Mouse (Mus musculus) urinary bladder, postnatal 4 days (tissue): ENCODE data around the gene Prrc2a.

Experiments
- DNase-seq, 2 experiments: peaks; one replicate each; pipeline ENCODE4 v3.0.0; 2021 to 2022; ENCODE audit warnings: low spot score in 2 of 2

Prrc2a gene

GRCm38 (mm10) chr17:35104079-35104478 lies 60.6 kb downstream of the Prrc2a start:
- DNase-seq: no peak

DNA sequence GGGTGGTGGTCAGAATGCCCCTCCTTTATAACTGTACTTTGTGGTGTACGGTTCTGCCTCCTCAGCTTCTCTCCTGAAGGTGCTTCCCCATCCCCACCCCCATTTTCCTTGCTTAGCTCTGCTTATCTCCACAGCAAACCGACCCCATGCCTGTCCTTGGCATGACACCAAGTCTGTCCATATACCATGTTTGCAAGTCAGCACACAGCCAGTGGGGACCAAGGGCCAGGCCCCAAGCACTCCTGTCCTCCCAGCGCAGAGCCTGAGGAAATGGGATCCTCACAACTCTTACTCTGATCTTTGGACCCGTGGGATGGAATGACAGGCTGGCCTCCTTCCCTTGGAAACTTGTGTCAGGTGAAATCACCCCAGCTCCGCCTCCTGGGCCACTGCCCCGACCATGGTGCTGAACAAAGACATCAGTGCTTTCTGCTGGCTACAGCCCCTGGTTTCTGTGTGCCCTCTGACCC lies 61.4 kb downstream of the Prrc2a start:
- no peak for DNase-seq

DNA sequence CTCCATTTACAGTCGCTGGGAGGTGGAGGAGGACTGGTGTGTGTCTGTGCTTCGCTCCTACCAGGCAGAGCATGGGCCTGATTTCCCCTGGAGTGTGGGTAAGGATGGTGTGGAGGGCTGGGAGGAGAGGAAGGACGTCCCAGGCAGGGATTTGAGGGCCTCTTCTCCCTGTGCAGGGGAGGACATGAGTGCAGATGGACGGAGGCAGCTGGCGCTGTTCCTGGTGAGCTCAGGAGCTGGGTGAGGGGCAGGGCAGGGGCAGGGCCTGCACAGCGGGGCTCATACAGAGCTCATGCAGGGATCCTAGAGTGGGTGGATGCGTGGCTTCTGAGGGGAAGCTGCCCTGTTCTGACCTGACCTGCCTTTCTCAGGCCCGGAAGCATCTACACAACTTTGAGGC lies 62.4 kb downstream of the Prrc2a start:
- DNase-seq: no peak

GRCm38 (mm10) chr17:35101161-35101560 lies 63.5 kb downstream of the Prrc2a start:
- DNase-seq: no peak

GRCm38 (mm10) chr17:35100196-35100765 lies 64.4 kb downstream of the Prrc2a start:
- no peak for DNase-seq
